Mouse (Mus musculus): Measurements from ENCODE around the gene Gm11116.
"Not testable (repeated sequence)": the region's sequence is repeated elsewhere in the genome, so short reads cannot be mapped to it uniquely, and the experiment has no call there.

Gm11116 gene

DNA sequence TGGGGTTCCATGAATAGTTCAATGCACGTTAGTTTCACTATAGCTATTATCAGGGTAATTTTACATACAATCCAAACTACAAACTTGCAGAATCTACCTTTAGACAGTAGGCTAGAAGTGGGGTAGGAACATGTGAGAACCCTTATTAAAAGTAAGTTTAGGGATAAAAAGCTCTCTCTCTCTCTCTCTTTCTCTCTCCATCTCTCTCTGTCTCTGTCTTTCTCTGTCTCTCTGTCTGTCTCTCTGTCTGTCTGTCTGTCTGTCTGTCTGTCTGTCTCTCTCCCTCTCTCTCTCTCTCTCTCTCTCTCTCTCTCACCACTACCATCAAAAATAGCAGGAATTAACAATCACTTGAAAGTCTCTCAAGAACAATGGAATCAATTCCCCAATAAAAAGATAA lies at the start of gene Gm11116:
Gm11116 (minus strand) TSS at position 101 of the 400 bp plus-strand sequence.
- no peak for DNase-seq (ENCODE audit: low spot score)

- no peak for DNase-seq (ENCODE audit: low spot score)
These were observed 42.7 kb upstream of the Gm11116 start, which contains the start of gene Gm11115 for GRCm38 (mm10) chr5:88153999-88154398. TSS of gene Gm11115 (minus strand) at chr5:88154099.

DNA sequence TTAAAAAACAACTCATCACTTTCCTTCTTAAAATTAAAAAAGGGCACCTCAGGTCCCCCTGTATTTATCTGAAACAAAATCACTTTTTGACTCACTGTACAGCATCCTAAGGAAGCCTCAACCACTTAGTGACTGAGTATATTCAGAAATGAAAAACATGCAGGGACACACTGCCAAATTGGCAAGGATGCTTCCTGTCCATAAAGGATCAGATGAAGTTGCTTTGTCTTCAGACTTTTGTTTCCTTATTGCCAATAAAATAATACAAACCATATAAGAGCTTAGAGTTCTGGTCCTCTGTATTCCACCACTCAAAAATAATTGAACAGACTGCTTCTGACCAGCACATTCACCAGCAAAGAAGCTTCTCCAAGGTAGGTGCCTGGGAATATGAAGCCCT lies 25.1 kb downstream of the Gm11116 start, which contains the start of gene Smr2:
Smr2 (plus strand) TSS at position 301 of the 400 bp plus-strand sequence.
- DNase-seq (ENCODE audit: low spot score) = not testable (repeated sequence)
